Mouse (Mus musculus) gastrocnemius, adult 18-20 months (tissue): Measurements from ENCODE around the gene Rbfox1. TPM values are rescaled to one million over a fixed set of nuclear protein-coding genes. Genes with fewer than 3 reads are reported as not detected.

Source experiments
- DNase-seq: peaks from one replicate; pipeline ENCODE4 v3.0.0; 2021; ENCODE audit warnings: low spot score
- total RNA-seq, 2 experiments: library from RNA; stranded (reverse); gene quantifications; 2 replicates each; pipeline ENCODE4 v1.2.3; 2021

Gene Rbfox1
- total RNA-seq, 2 experiments from 2014 or later = 228 to 232 TPM

- DNase-seq = no peak
These were observed 1327.6 kb downstream of the Rbfox1 start for GRCm38 (mm10) chr16:7212756-7213155.

GRCm38 (mm10) chr16:7223265-7223664 lies 1338.1 kb downstream of the Rbfox1 start:
- DNase-seq = no peak

GRCm38 (mm10) chr16:7226000-7226399 lies 1340.8 kb downstream of the Rbfox1 start:
- DNase-seq = no peak

- DNase-seq = peak; percentile 44
These were observed 1343.1 kb downstream of the Rbfox1 start for GRCm38 (mm10) chr16:7228246-7228645.

- DNase-seq = no peak
These were observed 1344.1 kb downstream of the Rbfox1 start for GRCm38 (mm10) chr16:7229232-7229631.

- DNase-seq = no peak
These were observed 1356.5 kb downstream of the Rbfox1 start for GRCm38 (mm10) chr16:7241627-7242026.

GRCm38 (mm10) chr16:7242501-7242900 lies 1357.3 kb downstream of the Rbfox1 start:
- no peak for DNase-seq

- no peak for DNase-seq
These were observed 1359.2 kb downstream of the Rbfox1 start for GRCm38 (mm10) chr16:7244382-7244781.

- no peak for DNase-seq
These were observed 1366.5 kb downstream of the Rbfox1 start for GRCm38 (mm10) chr16:7251696-7252095.

GRCm38 (mm10) chr16:7257366-7257765 lies 1372.2 kb downstream of the Rbfox1 start:
- DNase-seq = no peak

GRCm38 (mm10) chr16:7263261-7263660 lies 1378.1 kb downstream of the Rbfox1 start:
- no peak for DNase-seq

GRCm38 (mm10) chr16:7265715-7266114 lies 1380.6 kb downstream of the Rbfox1 start:
- DNase-seq = no peak

- DNase-seq = no peak
These were observed 1390.3 kb downstream of the Rbfox1 start for GRCm38 (mm10) chr16:7275501-7275900.

- DNase-seq = no peak
These were observed 1390.7 kb downstream of the Rbfox1 start for GRCm38 (mm10) chr16:7275901-7276300.

- DNase-seq = peak; percentile 18
These were observed 1394.4 kb downstream of the Rbfox1 start for GRCm38 (mm10) chr16:7279544-7279943.

- peak; percentile 60 for DNase-seq
These were observed 1397.1 kb downstream of the Rbfox1 start for GRCm38 (mm10) chr16:7282257-7282656.

- no peak for DNase-seq
These were observed 1408.0 kb downstream of the Rbfox1 start for GRCm38 (mm10) chr16:7292985-7293805.

GRCm38 (mm10) chr16:7302416-7302815 lies 1417.3 kb downstream of the Rbfox1 start:
- DNase-seq = no peak

- DNase-seq = peak; percentile 71
These were observed 1444.0 kb downstream of the Rbfox1 start for GRCm38 (mm10) chr16:7329196-7329595.

- DNase-seq = no peak
These were observed 1456.0 kb downstream of the Rbfox1 start for GRCm38 (mm10) chr16:7341186-7341585.

GRCm38 (mm10) chr16:7345298-7345697 lies 1460.1 kb downstream of the Rbfox1 start:
- DNase-seq = no peak

GRCm38 (mm10) chr16:7346001-7346625 lies 1461.0 kb downstream of the Rbfox1 start:
- no peak for DNase-seq
